Mouse (Mus musculus) G1E (cell line): ENCODE data around the gene Agmat. TPM values are rescaled to one million over a fixed set of nuclear protein-coding genes. Genes with fewer than 3 reads are reported as not detected.
A peak's percentile ranks its signal among the peaks of the same experiment; 100 is the strongest.

Experiments
- ATAC-seq: 2 replicates; pipeline ENCODE4 v1.8.0; 2016; ENCODE audit warnings: mild to moderate bottlenecking; ENCODE audit not compliant: insufficient number of reproducible peaks, poor library complexity, low FRiP score, severe bottlenecking; ENCODE audit errors: extremely low read depth
- DNase-seq: peaks from one replicate; pipeline ENCODE4 v3.0.0; 2012; ENCODE audit warnings: low spot score
- H3K27me3 ChIP-seq: 2 replicates; pipeline ENCODE4 v1.6.1; 2012; ENCODE audit warnings: mild to moderate bottlenecking, low read length, inconsistent platforms; ENCODE audit not compliant: insufficient read depth
- H3K36me3 ChIP-seq: replicated peaks from 2 replicates; pipeline ENCODE3; 2012; ENCODE audit warnings: mild to moderate bottlenecking, inconsistent platforms
- H3K4me1 ChIP-seq: 2 replicates; pipeline ENCODE4 v1.6.1; 2012; ENCODE audit warnings: low read depth, low read length, inconsistent platforms, mixed read lengths; ENCODE audit not compliant: insufficient read depth
- H3K4me3 ChIP-seq: 2 replicates; pipeline ENCODE4 v1.5.1; 2012; ENCODE audit warnings: low read depth, mild to moderate bottlenecking, inconsistent platforms, low read length, moderate library complexity, mixed read lengths
- H3K9me3 ChIP-seq: replicated peaks from 2 replicates; pipeline ENCODE4 v1.6.1; 2012; ENCODE audit warnings: inconsistent platforms
- CTCF ChIP-seq: IDR thresholded peaks from 2 replicates; pipeline ENCODE4 v1.5.1; 2012; ENCODE audit warnings: low read depth, low read length, inconsistent platforms, mixed read lengths
- GATA1 ChIP-seq: IDR thresholded peaks from 2 replicates; pipeline ENCODE4 v1.6.1; 2012; ENCODE audit warnings: borderline replicate concordance, low read length, inconsistent platforms, mixed read lengths
- GATA2 ChIP-seq: IDR thresholded peaks from 2 replicates; pipeline ENCODE4 v1.6.1; 2012; ENCODE audit warnings: low read depth, low read length, inconsistent platforms, borderline replicate concordance
- POLR2AphosphoS5 ChIP-seq: IDR thresholded peaks from 2 replicates; pipeline ENCODE4 v1.6.1; 2012; ENCODE audit warnings: low read depth, low read length, inconsistent platforms; ENCODE audit not compliant: insufficient replicate concordance
- TAL1 ChIP-seq: conservative IDR thresholded peaks from 2 replicates; pipeline ENCODE4 v1.6.1; 2012; ENCODE audit warnings: low read depth, low read length, inconsistent platforms, mixed read lengths
- polyA plus RNA-seq: library from polyadenylated mRNA; stranded (reverse); fragments of >175 nt; gene quantifications from 2 replicates; pipeline ENCODE4 v1.2.3, GENCODE M21; 2012
- total RNA-seq, 2 experiments: library from RNA; stranded (forward) in 1 of 2; stranded (reverse) in 1 of 2; fragments of 200-1000 nt in 1 of 2; fragments of >200 nt in 1 of 2; fragmentation: Nextera tagmentation in 1 of 2; gene quantifications; 2 replicates each; pipeline ENCODE4 v1.2.3; 2014 to 2017

The Agmat gene
- total RNA-seq (2014; fragmentation: Nextera tagmentation) (not detected in 2 replicates), total RNA-seq (2017) (0.05 TPM in 1 of 2 replicates, not detected in the other), polyA plus RNA-seq (0.04 TPM in 1 of 2 replicates, not detected in the other)

DNA sequence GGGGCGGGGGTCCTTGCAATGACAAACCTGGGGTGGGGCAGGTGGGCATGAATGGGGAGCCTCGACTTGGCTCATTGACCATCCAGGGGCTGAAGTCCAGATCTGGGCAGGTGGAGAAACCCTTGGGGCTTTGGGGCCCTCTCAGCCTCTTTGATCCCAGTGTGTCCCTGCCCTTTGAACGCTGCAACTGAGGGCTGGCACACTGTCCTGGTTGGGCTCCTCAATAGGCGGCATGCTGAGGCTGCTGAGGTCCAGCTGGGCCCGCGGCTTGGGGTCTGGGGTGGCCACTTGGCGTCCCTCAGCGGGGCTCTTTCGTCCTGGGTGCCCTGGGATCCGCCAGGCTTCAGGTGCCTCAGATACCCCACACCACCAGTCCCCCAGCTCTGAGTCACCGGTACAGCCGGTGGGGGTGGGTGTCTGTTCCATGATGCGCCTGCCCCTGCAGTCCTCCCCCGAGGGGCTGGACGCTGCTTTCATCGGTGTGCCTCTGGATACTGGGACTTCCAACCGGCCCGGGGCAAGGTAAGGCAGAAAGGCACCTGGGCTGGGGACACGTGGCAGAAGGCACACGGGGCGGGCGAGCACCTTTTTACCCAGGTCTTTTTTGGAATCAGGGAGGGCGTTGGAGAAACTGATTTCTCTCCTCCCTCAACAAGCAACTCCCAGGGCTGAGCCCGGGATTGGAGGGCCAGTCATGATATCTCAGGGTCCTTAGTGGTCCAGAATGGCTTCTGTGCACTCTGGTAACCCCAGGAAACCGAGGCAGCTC lies at the start of gene Agmat:
TSS of gene Agmat (plus strand) at position 95 of the 769 bp plus-strand sequence.
- TF ChIP-seq POLR2AphosphoS5 (no peak), TAL1 (no peak), CTCF (no peak)
- ATAC-seq (no peak), DNase-seq (no peak)
- Histone ChIP-seq H3K4me3 (no peak within 1 kb of the TSS), H3K9me3 (no peaks in the 10 kb centered on the region), H3K27me3 (no peaks in the 10 kb centered on the region), H3K4me1 (peaks cover 37% of the 10 kb centered on the region), H3K36me3 (no peaks in the 10 kb centered on the region)

DNA sequence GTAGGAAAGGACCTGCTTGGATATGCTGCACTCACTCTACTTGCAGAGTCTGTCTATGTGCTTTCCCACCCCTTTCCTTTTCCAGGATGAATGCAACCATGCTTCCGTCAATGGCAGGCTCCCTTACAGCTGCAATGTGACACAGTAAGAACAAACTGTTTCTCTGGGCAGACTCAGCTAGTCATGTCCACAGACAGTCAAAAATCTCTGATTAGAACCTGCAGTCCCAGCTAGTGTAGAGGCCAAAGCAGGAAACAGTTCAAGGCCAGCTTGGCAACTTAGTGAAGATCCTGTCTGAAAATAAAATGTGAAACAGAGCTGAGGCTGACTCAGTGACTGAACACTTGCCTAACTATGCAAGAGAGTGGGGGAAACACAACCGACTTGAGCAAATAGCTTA lies 41.8 kb upstream of the Agmat start:
- Histone ChIP-seq H3K27me3 (no peaks in the 10 kb centered on the region), H3K9me3 (no peaks in the 10 kb centered on the region), H3K4me1 (peaks cover 3% of the 10 kb centered on the region), H3K4me3 (no peak overlapping the region), H3K36me3 (peaks cover 98% of the 10 kb centered on the region)
- TF ChIP-seq POLR2AphosphoS5: no peak
- TF ChIP-seq GATA2: no peak
- no peak for TF ChIP-seq GATA1
- no peak for TF ChIP-seq TAL1
- TF ChIP-seq CTCF: no peak
- no peak for DNase-seq
- no peak for ATAC-seq

DNA sequence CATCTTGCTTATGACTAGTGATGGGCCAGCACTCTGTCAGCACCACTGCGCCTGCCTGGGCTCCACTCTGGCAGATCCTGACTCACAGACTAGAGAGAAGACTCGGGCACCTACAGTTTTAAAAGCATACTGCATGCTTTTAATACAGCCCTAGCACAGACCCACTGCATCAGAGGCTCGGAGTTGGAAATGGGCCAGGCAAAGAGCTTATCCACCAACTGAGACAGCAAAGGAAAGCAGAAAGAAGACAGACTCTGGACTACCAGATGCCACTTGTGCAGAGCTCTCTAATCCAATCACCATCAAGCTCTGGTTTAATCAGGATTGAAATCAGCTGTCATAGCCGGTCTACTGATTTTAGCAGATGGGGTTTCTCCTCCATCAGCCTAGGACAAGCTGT lies 41.1 kb upstream of the Agmat start:
- H3K27me3 ChIP-seq: no peaks in the 10 kb centered on the region
- DNase-seq (no peak), ATAC-seq (no peak)
- H3K9me3 ChIP-seq: no peaks in the 10 kb centered on the region
- peaks cover 97% of the 10 kb centered on the region for H3K36me3 ChIP-seq
- H3K4me3 ChIP-seq: no peak overlapping the region
- H3K4me1 ChIP-seq: peaks cover 3% of the 10 kb centered on the region
- TF ChIP-seq TAL1 (no peak), GATA2 (no peak), GATA1 (no peak), CTCF (no peak), POLR2AphosphoS5 (no peak)

DNA sequence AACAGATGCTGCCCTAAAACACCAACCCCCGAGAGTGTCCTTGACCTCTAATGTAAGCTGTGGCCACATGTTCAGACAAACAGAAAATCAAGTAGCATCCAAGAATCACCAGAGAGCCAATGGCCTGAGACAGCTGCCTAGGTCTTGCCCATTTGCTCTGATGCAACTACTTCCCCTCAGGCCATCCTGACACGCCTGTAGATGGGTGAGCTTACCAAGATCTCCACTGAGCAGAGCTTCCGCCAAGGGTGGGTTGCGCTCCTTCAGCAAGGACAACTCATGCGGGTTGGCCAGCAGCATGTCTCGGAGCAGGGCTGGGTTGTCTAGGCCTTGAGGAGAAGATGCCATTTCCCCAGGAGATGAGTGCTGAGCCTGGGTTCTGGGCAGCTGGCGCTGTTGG lies 38.5 kb upstream of the Agmat start:
- TF ChIP-seq POLR2AphosphoS5: no peak
- Histone ChIP-seq H3K4me3 (no peak overlapping the region), H3K4me1 (peaks cover 22% of the 10 kb centered on the region), H3K27me3 (no peaks in the 10 kb centered on the region), H3K9me3 (no peaks in the 10 kb centered on the region), H3K36me3 (peaks cover 95% of the 10 kb centered on the region)
- ATAC-seq: no peak
- DNase-seq: no peak

DNA sequence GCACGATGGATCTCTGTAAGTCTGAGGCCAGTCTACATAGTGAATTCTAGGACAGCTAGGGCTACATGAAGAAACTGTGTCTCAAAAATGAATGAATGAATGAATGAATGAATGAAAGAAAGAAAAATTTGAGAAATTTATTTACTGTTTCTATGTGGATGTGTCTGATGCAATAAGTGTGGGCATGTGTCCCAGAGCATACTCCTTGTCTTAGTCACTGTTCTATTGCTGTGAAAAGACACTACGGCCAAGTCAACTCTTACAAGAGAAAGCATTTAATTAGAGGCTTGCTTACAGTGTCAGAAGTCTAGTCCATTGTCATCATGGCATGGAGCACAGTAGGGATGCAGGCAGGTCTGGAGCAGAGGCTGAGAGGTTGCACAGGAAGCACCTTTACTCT lies 37.5 kb upstream of the Agmat start:
- H3K4me3 ChIP-seq: no peak overlapping the region
- no peaks in the 10 kb centered on the region for H3K9me3 ChIP-seq
- DNase-seq: no peak
- H3K36me3 ChIP-seq: peaks cover 92% of the 10 kb centered on the region
- H3K27me3 ChIP-seq: no peaks in the 10 kb centered on the region
- ATAC-seq: no peak
- TF ChIP-seq GATA2 (no peak), POLR2AphosphoS5 (no peak), TAL1 (no peak), CTCF (no peak), GATA1 (no peak)
- H3K4me1 ChIP-seq: peaks cover 31% of the 10 kb centered on the region

DNA sequence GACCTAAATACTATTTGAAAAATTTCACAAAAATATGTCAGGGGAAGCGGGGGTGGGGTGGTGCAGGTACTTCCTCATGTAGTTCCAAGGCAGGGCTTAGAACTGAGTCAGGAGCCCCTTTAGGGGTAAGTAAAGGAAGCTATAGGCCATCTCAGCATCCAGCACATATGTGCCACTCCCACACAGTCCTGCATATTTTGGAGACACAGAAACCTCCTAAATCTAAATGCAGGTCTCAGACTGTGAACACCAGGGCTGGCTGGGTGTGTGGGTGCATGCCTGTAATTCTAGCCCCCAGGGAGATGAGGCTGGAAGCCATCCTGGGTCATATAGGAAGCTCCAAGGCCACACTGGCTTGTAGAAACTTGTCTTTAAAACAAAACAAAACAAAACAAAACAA lies 35.2 kb upstream of the Agmat start:
- TF ChIP-seq CTCF (no peak), POLR2AphosphoS5 (no peak), GATA1 (no peak), GATA2 (no peak), TAL1 (no peak)
- DNase-seq: no peak
- no peak for ATAC-seq
- H3K4me3 ChIP-seq: no peak overlapping the region
- H3K36me3 ChIP-seq: peaks cover 87% of the 10 kb centered on the region
- H3K9me3 ChIP-seq: no peaks in the 10 kb centered on the region
- H3K4me1 ChIP-seq: peaks cover 52% of the 10 kb centered on the region
- no peaks in the 10 kb centered on the region for H3K27me3 ChIP-seq

DNA sequence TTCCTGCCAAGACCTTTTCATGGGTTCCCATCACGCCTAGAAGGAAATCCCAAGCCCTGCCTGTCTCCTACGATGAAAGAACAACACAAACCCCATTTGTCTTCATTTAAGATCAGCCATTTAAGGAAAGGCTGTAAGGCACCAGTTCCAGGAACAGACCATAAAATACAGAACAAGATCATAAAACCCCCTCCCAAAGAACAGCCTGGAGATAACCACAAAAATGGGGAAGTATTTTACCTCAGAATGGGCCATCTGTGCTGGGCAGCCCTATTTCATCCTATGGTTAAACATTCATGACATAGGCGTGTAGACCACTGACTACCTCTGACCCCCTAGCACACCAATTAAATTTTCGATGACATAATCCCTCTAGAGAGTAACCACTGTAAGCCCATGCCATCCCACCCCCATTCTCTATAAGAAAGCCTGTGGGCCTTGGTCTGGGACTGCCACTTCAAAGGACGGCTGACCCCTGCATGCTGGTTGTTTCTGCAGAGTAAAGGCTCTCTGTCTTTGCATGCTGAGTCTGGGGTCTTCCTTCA lies 32.8 kb upstream of the Agmat start:
- DNase-seq (peak; percentile 43), ATAC-seq (peak; percentile 65)
- Histone ChIP-seq H3K27me3 (no peaks in the 10 kb centered on the region), H3K4me1 (peaks cover 68% of the 10 kb centered on the region), H3K36me3 (peaks cover 84% of the 10 kb centered on the region), H3K4me3 (peak overlapping the region; percentile 41; the same call in 1 of the 2 replicates), H3K9me3 (no peaks in the 10 kb centered on the region)
- peak; percentile 20; the same call in 1 of the 2 replicates for TF ChIP-seq TAL1
- no peak for TF ChIP-seq GATA1
